Mouse (Mus musculus) ES-E14 (cell line): Measurements from ENCODE around the gene Lrmp.

Experiments
- CHD2 ChIP-seq: IDR thresholded peaks from 2 replicates; pipeline ENCODE4 v1.6.1; 2014; ENCODE audit warnings: mild to moderate bottlenecking, low read depth, low read length, inconsistent platforms
- MAFK ChIP-seq: IDR thresholded peaks from 2 replicates; pipeline ENCODE4 v1.6.1; 2014; ENCODE audit warnings: mild to moderate bottlenecking, low read depth, low read length, inconsistent platforms; ENCODE audit not compliant: insufficient read depth
- ZC3H11A ChIP-seq: IDR thresholded peaks from 2 replicates; pipeline ENCODE4 v1.6.1; 2012; ENCODE audit warnings: low read depth, mild to moderate bottlenecking, inconsistent platforms, low read length, borderline replicate concordance
- ZNF384 ChIP-seq: IDR thresholded peaks from 2 replicates; pipeline ENCODE4 v1.6.1; 2012; ENCODE audit warnings: low read depth, low read length, inconsistent platforms

DNA sequence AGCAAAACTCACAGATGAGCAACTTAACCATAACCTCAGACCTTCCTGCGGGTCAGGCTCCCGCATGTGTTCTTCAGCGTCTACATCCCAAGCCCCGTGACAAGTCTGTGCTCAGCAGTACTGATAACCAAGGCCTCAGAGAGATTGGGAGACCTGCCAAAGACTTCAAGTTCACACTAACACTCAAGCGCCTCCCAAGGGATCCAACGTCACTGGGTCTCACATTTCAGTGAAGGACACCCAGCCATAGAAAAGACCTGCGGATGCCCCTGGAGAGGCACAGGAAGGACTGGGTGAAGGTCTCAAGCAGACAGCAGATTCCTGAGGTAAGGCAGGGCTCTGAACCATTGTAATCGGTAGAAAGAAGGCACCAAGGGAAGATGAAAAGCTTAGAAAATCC, 66.6 kb downstream of the Lrmp start:
- TF ChIP-seq CHD2 (no peak), ZC3H11A (no peak), MAFK (no peak), ZNF384 (no peak)
